Mouse (Mus musculus) stomach, embryonic 15.5 days (tissue): ENCODE results near the gene Coil. TPM values are rescaled to one million over a fixed set of nuclear protein-coding genes. Genes with fewer than 3 reads are reported as not detected.
"Not testable (repeated sequence)": the region's sequence is repeated elsewhere in the genome, so short reads cannot be mapped to it uniquely, and the experiment has no call there.

Source experiments
- ATAC-seq: fragments of 200-750 bp; cut with Nextera tagmentation; 2 replicates; pipeline ENCODE4 v1.8.0; 2017; ENCODE audit warnings: low read depth, moderate number of reproducible peaks, moderate TSS enrichment; ENCODE audit not compliant: insufficient read depth, low FRiP score
- H3K27ac ChIP-seq: fragments of 300-500 bp; sonication (generic); 2 replicates; pipeline ENCODE4 v1.5.1; 2015; ENCODE audit warnings: mild to moderate bottlenecking, inconsistent platforms
- H3K27me3 ChIP-seq: fragments of 300-500 bp; sonication (generic); replicated peaks from 2 replicates; pipeline ENCODE4 v1.6.1; 2015; ENCODE audit warnings: inconsistent platforms
- H3K36me3 ChIP-seq: fragments of 300-500 bp; sonication (generic); 2 replicates; pipeline ENCODE4 v1.6.1; 2015; ENCODE audit warnings: inconsistent platforms
- H3K4me1 ChIP-seq: fragments of 300-500 bp; sonication (generic); 2 replicates; pipeline ENCODE4 v1.6.1; 2015; ENCODE audit warnings: inconsistent platforms
- H3K4me2 ChIP-seq: fragments of 300-500 bp; sonication (generic); 2 replicates; pipeline ENCODE4 v1.6.1; 2015; ENCODE audit warnings: mild to moderate bottlenecking, inconsistent platforms
- H3K4me3 ChIP-seq: fragments of 300-500 bp; sonication (generic); replicated peaks from 2 replicates; pipeline ENCODE4 v1.5.1; 2015; ENCODE audit warnings: inconsistent platforms
- H3K9ac ChIP-seq: fragments of 300-500 bp; sonication (generic); 2 replicates; pipeline ENCODE4 v1.6.1; 2015; ENCODE audit warnings: inconsistent platforms
- H3K9me3 ChIP-seq: fragments of 300-500 bp; sonication (generic); 2 replicates; pipeline ENCODE4 v1.6.1; 2016; ENCODE audit warnings: inconsistent platforms
- WGBS: fragments of 180-500 bp; shearing (Covaris S2); methylation state at CpG from one replicate; pipeline ENCODE4 v1.1.7; 2015; 5-methylcytosine and 5-hydroxymethylcytosine counted together
- polyA plus RNA-seq: library from polyadenylated mRNA; unstranded; fragments of >200 nt; fragmentation: Nextera tagmentation; extraction: Ambion mirVana; gene quantifications from 2 replicates; pipeline ENCODE4 v1.2.1, GENCODE M21; 2015

The Coil gene
- polyA plus RNA-seq, 1 experiment from 2014 or later: 14.4 TPM

GRCm38 (mm10) chr11:88976320-88976719 lies 6.3 kb downstream of the Coil start:
- 99% methylated on average over 2 of the region's 2 CpGs for WGBS
- no peak overlapping the region for H3K27ac ChIP-seq
- no peak overlapping the region for H3K9ac ChIP-seq
- H3K9me3 ChIP-seq: no peaks in the 10 kb centered on the region
- no peak overlapping the region for H3K4me2 ChIP-seq
- no peak overlapping the region for H3K4me3 ChIP-seq
- no peaks in the 10 kb centered on the region for H3K36me3 ChIP-seq
- H3K4me1 ChIP-seq: peaks cover 5% of the 10 kb centered on the region; the same call in 1 of the 2 replicates
- no peak for ATAC-seq
- no peaks in the 10 kb centered on the region for H3K27me3 ChIP-seq

- Histone ChIP-seq H3K9ac (no peak overlapping the region), H3K9me3 (no peaks in the 10 kb centered on the region), H3K27ac (no peak overlapping the region), H3K4me2 (no peak overlapping the region), H3K4me3 (no peak overlapping the region), H3K36me3 (no peaks in the 10 kb centered on the region), H3K27me3 (no peaks in the 10 kb centered on the region), H3K4me1 (peaks cover 5% of the 10 kb centered on the region; the same call in 1 of the 2 replicates)
- ATAC-seq: no peak
- WGBS: 91% methylated on average over 5 of the region's 5 CpGs
These were observed 7.1 kb downstream of the Coil start for GRCm38 (mm10) chr11:88977188-88977587.

GRCm38 (mm10) chr11:88981337-88981736 lies 11.3 kb downstream of the Coil start:
- no peak overlapping the region for H3K4me3 ChIP-seq
- WGBS: 80% methylated on average over 8 of the region's 8 CpGs
- ATAC-seq: no peak
- H3K36me3 ChIP-seq: peaks cover 10% of the 10 kb centered on the region
- H3K27me3 ChIP-seq: no peaks in the 10 kb centered on the region
- H3K4me1 ChIP-seq: no peaks in the 10 kb centered on the region
- H3K27ac ChIP-seq: no peak overlapping the region
- no peaks in the 10 kb centered on the region for H3K9me3 ChIP-seq
- H3K9ac ChIP-seq: no peak overlapping the region
- H3K4me2 ChIP-seq: no peak overlapping the region

- Histone ChIP-seq H3K4me3 (no peak overlapping the region), H3K36me3 (peaks cover 23% of the 10 kb centered on the region), H3K4me2 (no peak overlapping the region), H3K27ac (no peak overlapping the region), H3K9ac (no peak overlapping the region), H3K4me1 (no peaks in the 10 kb centered on the region), H3K9me3 (no peaks in the 10 kb centered on the region), H3K27me3 (no peaks in the 10 kb centered on the region)
- ATAC-seq: no peak
- WGBS: 82% methylated on average over 10 of the region's 10 CpGs
These were observed 16.6 kb downstream of the Coil start for GRCm38 (mm10) chr11:88986616-88987015.

- H3K4me2 ChIP-seq: no peak overlapping the region
- no peaks in the 10 kb centered on the region for H3K27me3 ChIP-seq
- no peak overlapping the region for H3K9ac ChIP-seq
- no peaks in the 10 kb centered on the region for H3K9me3 ChIP-seq
- no peak overlapping the region for H3K4me3 ChIP-seq
- 78% methylated on average over 5 of the region's 5 CpGs for WGBS
- no peak for ATAC-seq
- no peak overlapping the region for H3K27ac ChIP-seq
- H3K4me1 ChIP-seq: no peaks in the 10 kb centered on the region
- H3K36me3 ChIP-seq: peaks cover 23% of the 10 kb centered on the region
These were observed 18.9 kb downstream of the Coil start for GRCm38 (mm10) chr11:88988956-88989355.

- Histone ChIP-seq H3K4me2 (no peak overlapping the region), H3K36me3 (peaks cover 23% of the 10 kb centered on the region), H3K9ac (no peak overlapping the region), H3K9me3 (no peaks in the 10 kb centered on the region), H3K4me3 (no peak overlapping the region), H3K27ac (no peak overlapping the region), H3K4me1 (no peaks in the 10 kb centered on the region), H3K27me3 (no peaks in the 10 kb centered on the region)
- ATAC-seq: peak; percentile 73; the same call in 1 of the 2 replicates
- WGBS: 72% methylated on average over 5 of the region's 5 CpGs
These were observed 19.5 kb downstream of the Coil start for GRCm38 (mm10) chr11:88989530-88989929.

GRCm38 (mm10) chr11:88993186-88993585 lies 23.1 kb downstream of the Coil start:
- Histone ChIP-seq H3K4me2 (no peak overlapping the region), H3K4me1 (no peaks in the 10 kb centered on the region), H3K36me3 (peaks cover 9% of the 10 kb centered on the region; the same call in 1 of the 2 replicates), H3K9ac (no peak overlapping the region), H3K4me3 (no peak overlapping the region), H3K27ac (no peak overlapping the region), H3K27me3 (no peaks in the 10 kb centered on the region), H3K9me3 (no peaks in the 10 kb centered on the region)
- no peak for ATAC-seq
- WGBS: 47% methylated on average over 7 of the region's 7 CpGs

- H3K27me3 ChIP-seq: no peaks in the 10 kb centered on the region
- H3K27ac ChIP-seq: no peak overlapping the region
- H3K36me3 ChIP-seq: peaks cover 9% of the 10 kb centered on the region; the same call in 1 of the 2 replicates
- no peak overlapping the region for H3K4me2 ChIP-seq
- H3K9ac ChIP-seq: no peak overlapping the region
- H3K4me3 ChIP-seq: no peak overlapping the region
- 20% methylated on average over 5 of the region's 5 CpGs for WGBS
- no peak for ATAC-seq
- H3K4me1 ChIP-seq: 0 out of 2 replicates have a peak, but pooled peaks cover under 1% of the 10 kb centered on the region
- H3K9me3 ChIP-seq: no peaks in the 10 kb centered on the region
These were observed 23.6 kb downstream of the Coil start for GRCm38 (mm10) chr11:88993625-88994024.

- Histone ChIP-seq H3K9ac (no peak overlapping the region), H3K4me2 (no peak overlapping the region), H3K4me3 (no peak overlapping the region), H3K9me3 (no peaks in the 10 kb centered on the region), H3K4me1 (0 out of 2 replicates have a peak, but pooled peaks cover 4% of the 10 kb centered on the region), H3K27ac (no peak overlapping the region), H3K27me3 (no peaks in the 10 kb centered on the region), H3K36me3 (peaks cover 9% of the 10 kb centered on the region; the same call in 1 of the 2 replicates)
- WGBS: 86% methylated on average over 7 of the region's 7 CpGs
- no peak for ATAC-seq
These were observed 24.4 kb downstream of the Coil start for GRCm38 (mm10) chr11:88994492-88994891.

- Histone ChIP-seq H3K4me1 (peaks cover 4% of the 10 kb centered on the region; the same call in 1 of the 2 replicates), H3K36me3 (peaks cover 6% of the 10 kb centered on the region; the same call in 1 of the 2 replicates), H3K9ac (no peak overlapping the region), H3K9me3 (no peaks in the 10 kb centered on the region), H3K27me3 (no peaks in the 10 kb centered on the region), H3K4me2 (no peak overlapping the region), H3K4me3 (no peak overlapping the region), H3K27ac (no peak overlapping the region)
- no peak for ATAC-seq
- WGBS: 88% methylated on average over 2 of the region's 2 CpGs
These were observed 25.6 kb downstream of the Coil start for GRCm38 (mm10) chr11:88995616-88996015.

GRCm38 (mm10) chr11:88996427-88996826 lies 26.4 kb downstream of the Coil start:
- no peaks in the 10 kb centered on the region for H3K9me3 ChIP-seq
- H3K4me2 ChIP-seq: no peak overlapping the region
- WGBS: 47% methylated on average over 7 of the region's 7 CpGs
- H3K4me1 ChIP-seq: peaks cover 8% of the 10 kb centered on the region; the same call in 1 of the 2 replicates
- H3K27me3 ChIP-seq: no peaks in the 10 kb centered on the region
- peak overlapping the region; percentile 54 for H3K27ac ChIP-seq
- H3K36me3 ChIP-seq: no peaks in the 10 kb centered on the region
- no peak for ATAC-seq
- no peak overlapping the region for H3K4me3 ChIP-seq
- H3K9ac ChIP-seq: no peak overlapping the region

- H3K4me3 ChIP-seq, ATAC-seq, H3K36me3 ChIP-seq, H3K9ac ChIP-seq, H3K4me1 ChIP-seq, H3K4me2 ChIP-seq, H3K27me3 ChIP-seq, H3K9me3 ChIP-seq: not testable (repeated sequence)
- 84% methylated on average over 5 of the region's 5 CpGs for WGBS
- 0 out of 2 replicates have a peak overlapping the region, but pooled peaks have one; percentile 54 for H3K27ac ChIP-seq
These were observed 27.3 kb downstream of the Coil start for GRCm38 (mm10) chr11:88997343-88997742.

- H3K4me3 ChIP-seq: no peak overlapping the region
- no peaks in the 10 kb centered on the region for H3K36me3 ChIP-seq
- no peak overlapping the region for H3K27ac ChIP-seq
- H3K4me1 ChIP-seq: peaks cover 9% of the 10 kb centered on the region; the same call in 1 of the 2 replicates
- WGBS: 17% methylated on average over 2 of the region's 3 CpGs
- no peak overlapping the region for H3K9ac ChIP-seq
- peak overlapping the region; percentile 81 for H3K4me2 ChIP-seq
- H3K27me3 ChIP-seq: no peaks in the 10 kb centered on the region
- no peak for ATAC-seq
- H3K9me3 ChIP-seq: no peaks in the 10 kb centered on the region
These were observed 28.4 kb downstream of the Coil start for GRCm38 (mm10) chr11:88998406-88998805.
